Mouse (Mus musculus) cerebellum, postnatal 10 days (tissue): ENCODE measurements at regions not wholly inside any gene's neighbourhood (a gene's known extent, or its start where the extent isn't known, plus 50 kb on each side); places are given as distances from the start of the nearest gene placed in this dataset.

Experiments
- DNase-seq, 2 experiments: peaks; one replicate each; pipeline ENCODE4 v3.0.0; 2021; ENCODE audit warnings: mixed read lengths in 2 of 2

DNA sequence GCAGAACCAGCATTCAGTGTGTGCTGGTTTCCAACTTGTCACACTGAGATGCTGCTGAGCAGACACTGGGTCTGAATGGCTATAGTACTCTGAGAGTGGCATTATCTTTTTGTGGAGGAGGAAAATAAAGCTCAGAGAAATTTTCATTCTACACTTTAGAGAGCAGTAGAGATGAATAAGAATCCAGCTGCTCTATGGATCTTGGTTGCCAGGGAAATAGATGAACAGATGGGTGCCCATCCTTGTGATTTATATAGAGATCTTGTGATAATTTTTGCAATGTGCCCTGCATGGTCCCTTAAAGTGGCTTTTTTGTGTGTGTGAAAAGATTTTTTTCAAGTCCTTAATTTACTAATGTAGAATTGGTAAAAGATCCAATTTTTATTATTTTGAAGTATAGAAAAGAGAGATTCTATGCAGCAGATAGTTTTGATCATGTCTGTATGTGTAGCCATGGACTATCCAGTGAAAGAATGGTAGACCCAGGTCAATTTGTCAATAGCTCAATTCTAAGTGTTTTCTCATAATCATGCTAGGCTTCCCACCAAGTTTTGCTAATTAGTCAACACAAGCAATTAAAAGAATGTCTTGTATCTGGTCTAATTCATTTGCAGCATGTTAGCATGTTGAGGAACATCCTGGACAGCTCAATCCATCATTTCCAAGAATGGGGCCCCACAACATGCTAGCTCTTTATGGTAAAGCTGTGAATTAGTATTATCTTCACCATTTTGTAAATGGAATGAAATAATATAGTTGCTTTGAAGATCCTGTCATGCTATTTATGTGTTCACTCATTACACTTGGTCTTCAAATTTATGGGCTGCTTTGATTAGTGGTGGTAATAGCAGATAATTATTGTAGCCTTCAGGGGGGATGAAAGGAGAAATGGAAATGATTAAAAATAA lies 184.7 kb downstream of the Snx13 start:
- peak in 1 of 2 experiments; percentile 6 for DNase-seq

- DNase-seq, result peak in 1 of 2 experiments; percentile 3
Observed at GRCm38 (mm10) chr12:35220429-35220828, 173.4 kb downstream of the Snx13 start.

DNA sequence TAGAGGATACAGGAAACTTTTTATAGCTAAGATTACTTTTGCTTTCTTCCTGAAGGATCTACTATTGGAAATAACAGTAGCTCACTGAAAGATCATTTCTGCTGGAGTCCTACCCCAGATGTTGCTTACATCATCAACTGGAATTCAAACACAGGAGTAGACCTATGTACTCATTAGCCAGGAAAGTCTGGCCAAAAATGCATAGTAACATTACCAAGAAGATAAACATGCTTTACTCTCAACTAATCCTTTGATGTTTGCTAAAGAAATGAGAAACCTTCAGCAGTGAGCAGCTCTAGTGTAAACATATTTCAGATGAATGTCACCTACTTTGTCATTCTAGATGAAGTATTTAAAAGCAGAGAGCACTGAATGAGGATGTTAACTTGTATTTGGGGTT lies 173.0 kb downstream of the Snx13 start:
- no peak for DNase-seq

DNA sequence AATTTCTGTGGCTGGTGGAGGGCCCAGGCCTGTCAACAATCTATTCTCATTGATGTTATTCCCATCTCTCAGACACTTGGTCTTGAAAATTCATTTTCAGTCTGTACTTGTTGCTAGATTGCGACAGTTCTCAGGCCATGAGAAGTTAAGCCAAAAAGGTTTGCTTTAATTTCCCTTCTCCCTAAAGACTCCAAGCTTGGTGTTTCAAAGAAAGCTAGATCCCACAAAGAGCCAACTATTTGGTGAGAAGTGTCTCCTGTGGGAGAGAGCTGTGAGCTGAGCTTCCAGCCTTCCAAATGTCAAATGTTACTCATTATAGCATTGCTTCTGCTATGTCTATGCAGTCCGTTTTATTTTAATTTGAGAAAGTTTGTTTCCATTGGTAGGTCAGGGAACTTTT lies 169.7 kb downstream of the Snx13 start:
- no peak for DNase-seq

- DNase-seq, result no peak
Observed at GRCm38 (mm10) chr12:35209399-35209798, 162.4 kb downstream of the Snx13 start.

DNA sequence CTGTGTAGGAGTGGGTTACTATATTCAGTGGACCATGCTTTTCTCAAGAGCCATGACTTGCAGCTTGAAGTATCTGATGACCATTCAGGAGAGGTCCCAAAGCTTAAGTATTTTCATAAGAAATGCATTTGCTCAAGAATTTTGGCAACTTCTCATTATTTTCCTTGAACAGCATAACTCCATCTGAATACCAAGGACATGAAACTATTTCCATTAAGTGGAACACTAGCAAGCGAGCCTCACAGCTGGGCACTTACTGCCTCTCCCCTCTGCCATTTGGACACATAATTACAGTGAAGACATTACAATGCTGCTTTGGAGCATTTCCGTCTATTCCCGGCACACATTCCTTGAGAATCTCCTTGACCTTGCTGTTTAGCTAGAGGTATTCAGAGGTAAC lies 160.6 kb downstream of the Snx13 start:
- no peak for DNase-seq

DNA sequence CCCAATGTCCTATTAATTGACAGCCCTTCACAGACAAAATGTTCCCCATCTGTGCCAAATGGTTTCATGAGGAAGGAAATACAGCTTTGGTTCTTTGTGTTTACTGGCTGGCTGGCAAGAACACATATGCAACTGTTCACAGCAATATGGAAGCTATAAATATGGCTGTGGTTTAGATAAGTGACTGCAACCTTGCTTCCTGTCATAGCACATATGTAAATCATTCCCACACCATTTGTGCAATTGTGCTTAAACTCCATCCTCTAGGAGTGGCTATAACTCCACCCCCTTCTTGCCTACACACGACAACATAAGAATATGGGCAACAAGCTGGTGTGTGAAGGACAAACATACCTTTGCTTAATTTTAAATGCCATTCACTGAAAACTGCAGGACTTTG lies 156.4 kb downstream of the Snx13 start:
- DNase-seq, result no peak

DNA sequence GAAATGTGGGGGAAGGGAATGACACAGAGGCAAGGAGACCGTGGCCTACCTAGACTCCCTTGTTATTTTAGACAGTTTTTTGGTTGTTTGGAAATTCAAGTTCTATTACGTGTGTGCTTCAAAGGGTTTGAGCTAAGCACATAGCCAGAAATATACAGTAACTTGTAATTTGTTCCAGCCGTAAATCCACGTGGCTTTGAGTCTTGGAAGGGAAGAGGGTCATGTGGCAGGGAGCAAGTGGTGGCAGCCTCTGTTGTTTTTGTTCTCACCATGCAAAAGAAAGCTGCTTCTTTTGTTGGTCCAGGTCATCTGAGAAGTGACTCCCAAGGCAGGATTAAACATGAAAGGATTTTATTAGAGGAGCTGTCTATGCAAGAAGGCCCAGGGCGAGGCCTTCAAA lies 153.1 kb downstream of the Snx13 start:
- DNase-seq, result no peak
